Mouse (Mus musculus): ENCODE data around the gene Jhy. TPM values are rescaled to one million over a fixed set of nuclear protein-coding genes. Genes with fewer than 3 reads are reported as not detected.
A peak's percentile ranks its signal among the peaks of the same experiment; 100 is the strongest.

The Jhy gene
- polyA plus RNA-seq (2015; fragmentation: Nextera tagmentation; extraction: Ambion mirVana): 0.18 and 0.20 TPM in 2 replicates

DNA sequence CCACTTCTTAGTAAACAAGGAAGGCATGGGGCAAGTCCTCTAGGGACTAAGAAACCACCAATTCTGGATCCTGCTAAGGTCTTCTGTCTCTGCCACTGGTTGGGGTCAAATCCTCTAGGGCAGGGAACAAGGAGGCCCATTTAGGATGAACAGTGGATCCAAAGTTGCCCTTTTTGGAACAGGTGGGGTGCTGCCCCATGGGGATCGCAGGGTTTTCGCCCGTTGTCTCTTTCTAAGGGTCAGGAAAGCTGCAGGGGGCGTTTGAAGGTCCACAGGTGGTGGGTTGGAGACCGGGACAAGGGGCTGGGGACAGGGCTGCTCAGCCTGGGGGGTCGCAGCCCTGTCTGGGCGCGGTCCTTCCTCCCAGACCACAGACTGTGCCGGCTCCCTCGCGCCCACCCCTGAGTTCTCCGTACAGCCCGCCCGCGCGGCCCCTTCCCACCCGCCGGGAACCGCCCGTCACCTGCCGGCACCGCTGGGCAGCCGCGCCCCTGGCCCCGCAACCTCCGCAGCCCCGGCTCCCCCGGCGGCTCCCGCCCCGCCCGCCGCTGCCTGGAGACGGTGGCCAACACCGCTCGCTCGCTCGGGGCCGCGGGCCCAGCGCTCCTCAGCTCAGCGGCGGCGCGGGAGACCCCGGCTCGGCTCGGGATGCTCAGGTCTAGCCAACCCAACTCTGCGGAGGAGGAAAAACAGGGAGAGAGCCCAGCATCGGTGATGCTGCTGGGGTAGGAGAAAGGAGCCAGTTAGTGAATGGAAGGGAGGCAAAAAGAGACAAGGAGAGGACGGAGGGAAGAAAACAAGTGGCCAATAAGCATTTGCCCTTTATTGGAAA is at the start of gene Jhy:
Jhy (minus strand) TSS at position 533 of the 832 bp plus-strand sequence.
- no peak for DNase-seq (ENCODE audit: low spot score)

- DNase-seq (ENCODE audit: low spot score): no peak
Observed at GRCm38 (mm10) chr9:41012456-41012855, 48.5 kb upstream of the Jhy start.

DNA sequence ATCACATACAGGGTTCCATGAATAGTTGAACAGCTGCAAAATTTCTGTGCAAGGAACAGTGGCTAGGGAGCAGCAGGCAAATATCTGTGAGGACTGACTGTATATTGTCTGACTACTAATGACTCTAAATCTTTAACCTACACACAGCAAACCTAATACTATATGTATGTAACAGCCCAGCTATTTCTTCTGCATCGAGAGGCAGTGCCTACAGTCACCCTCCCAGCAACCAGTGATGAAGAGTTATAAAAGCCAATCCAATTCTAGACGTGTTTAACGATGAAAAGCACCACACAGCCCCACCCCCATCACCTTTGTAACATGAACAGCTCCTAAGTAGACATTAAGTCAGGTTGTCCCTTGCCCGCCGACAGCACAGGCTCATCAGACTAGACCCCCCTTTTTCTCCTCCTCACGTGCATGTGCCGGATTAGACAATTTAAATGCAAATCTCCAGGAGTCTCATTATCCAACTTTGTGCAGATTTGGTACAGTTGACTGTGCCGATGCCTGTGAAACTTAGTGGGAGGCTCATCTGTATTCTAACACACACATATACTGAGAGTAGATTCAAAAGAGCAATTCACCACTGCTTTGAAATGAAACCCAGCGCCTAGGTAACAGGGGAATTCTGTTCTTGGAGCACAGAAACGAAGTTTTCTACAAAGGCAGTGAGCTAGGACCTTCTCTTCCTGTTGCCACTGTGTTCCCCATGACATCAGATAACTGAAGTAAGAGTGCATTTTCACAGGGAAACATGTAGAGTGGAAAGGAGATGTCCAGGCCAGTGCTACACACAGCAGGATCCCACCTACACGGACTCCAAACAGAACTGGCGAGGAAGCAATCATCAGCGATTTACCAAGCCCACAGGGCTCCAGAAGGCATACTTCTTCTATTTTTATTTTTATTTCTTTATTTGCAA is 47.9 kb upstream of the Jhy start:
- no peak for DNase-seq (ENCODE audit: low spot score)

- no peak for DNase-seq (ENCODE audit: low spot score)
Observed at GRCm38 (mm10) chr9:41007785-41008184, 43.9 kb upstream of the Jhy start.

- DNase-seq (ENCODE audit: low spot score): peak; percentile 25
Observed at GRCm38 (mm10) chr9:41004415-41004814, 40.5 kb upstream of the Jhy start, which contains the start of gene Crtam. TSS of gene Crtam (minus strand) at chr9:41004628.

- peak; percentile 9 for DNase-seq (ENCODE audit: low spot score)
Observed at GRCm38 (mm10) chr9:40997116-40997779, 33.3 kb upstream of the Jhy start.

- no peak for DNase-seq (ENCODE audit: low spot score)
Observed at GRCm38 (mm10) chr9:40994075-40994474, 30.2 kb upstream of the Jhy start.

GRCm38 (mm10) chr9:40991511-40991910 is 27.6 kb upstream of the Jhy start:
- DNase-seq (ENCODE audit: low spot score): no peak

- DNase-seq (ENCODE audit: low spot score): peak; percentile 47
Observed at GRCm38 (mm10) chr9:40989940-40990588, 26.1 kb upstream of the Jhy start.

DNA sequence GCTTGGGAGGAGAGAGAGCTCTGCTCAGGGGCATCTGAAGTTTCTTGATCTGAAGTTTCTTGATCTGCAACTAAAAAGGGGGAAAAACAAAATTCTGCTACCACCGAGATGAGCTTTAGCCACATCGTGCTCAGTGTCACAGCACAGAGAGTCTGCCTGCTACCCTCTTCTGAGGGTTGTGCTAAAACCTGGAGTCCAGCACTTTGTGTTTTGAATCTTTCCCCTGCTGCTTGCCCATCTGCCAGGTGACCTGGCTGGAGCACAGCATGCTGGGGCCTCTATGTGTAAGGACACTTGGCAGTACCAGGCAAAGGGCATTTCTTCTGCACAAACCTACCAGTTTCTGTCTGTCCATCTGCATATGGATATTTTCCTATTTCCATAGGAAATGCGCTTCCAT is 20.4 kb upstream of the Jhy start:
- DNase-seq (ENCODE audit: low spot score): no peak

DNA sequence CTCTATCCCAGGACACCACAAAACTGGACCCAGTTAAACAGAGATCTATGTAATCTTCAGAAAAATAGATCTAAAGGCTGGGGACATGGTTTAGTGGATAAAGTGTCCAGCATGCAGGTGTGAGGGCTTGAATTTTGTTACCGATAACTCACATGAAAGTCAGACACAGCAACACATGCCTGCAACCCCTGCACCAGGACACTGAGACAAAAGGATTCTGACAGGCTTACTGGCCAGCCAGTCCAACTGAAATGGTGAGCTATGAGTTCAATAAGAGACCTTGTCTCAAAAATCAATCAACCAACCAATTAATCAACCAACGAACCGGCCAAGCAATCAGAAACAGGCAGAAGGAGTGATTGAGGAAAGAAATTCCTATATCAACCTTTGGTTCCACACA is 19.8 kb upstream of the Jhy start:
- DNase-seq (ENCODE audit: low spot score): no peak

DNA sequence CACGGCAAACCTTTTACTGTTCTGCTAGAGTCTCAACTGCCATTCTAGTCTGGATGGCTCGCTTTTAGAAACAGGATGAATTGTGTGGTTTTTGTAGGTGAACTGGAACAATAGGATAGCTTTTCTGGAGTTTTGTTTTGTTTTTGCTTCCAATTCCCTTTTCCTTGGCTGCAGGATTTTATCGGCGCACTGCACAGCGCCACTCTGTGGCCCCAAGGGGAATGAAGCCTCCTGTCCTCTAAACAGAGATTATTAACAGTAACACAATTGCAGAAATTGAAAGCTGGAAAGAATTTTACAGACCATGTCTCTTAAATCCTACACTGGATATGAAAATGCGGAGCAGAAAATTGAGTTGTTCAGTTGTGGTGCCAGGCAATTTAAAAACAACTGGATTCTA is 18.6 kb upstream of the Jhy start:
- no peak for DNase-seq (ENCODE audit: low spot score)

- no peak for DNase-seq (ENCODE audit: low spot score)
Observed at GRCm38 (mm10) chr9:40974042-40974801, 10.3 kb upstream of the Jhy start.

DNA sequence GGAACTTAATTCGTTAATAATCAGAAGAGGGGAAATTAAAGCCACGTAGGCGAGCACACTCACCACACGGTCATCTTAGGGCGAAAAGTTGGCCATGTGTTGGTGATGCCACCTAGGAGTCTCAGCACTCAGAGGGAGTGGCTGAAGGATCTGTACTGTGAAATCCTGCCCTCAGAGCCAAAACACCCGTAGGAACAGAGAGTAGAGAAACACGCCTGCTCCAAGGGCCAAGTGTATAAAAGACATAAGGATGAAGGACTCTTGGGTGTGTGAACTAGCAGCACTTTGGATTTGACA is 448 bp upstream of the Jhy start:
- DNase-seq (ENCODE audit: low spot score): no peak

- DNase-seq (ENCODE audit: low spot score): no peak
Observed at GRCm38 (mm10) chr9:40961401-40961800, 2.5 kb downstream of the Jhy start.

- no peak for DNase-seq (ENCODE audit: low spot score)
Observed at GRCm38 (mm10) chr9:40949039-40949615, 14.8 kb downstream of the Jhy start.

- DNase-seq (ENCODE audit: low spot score): no peak
Observed at GRCm38 (mm10) chr9:40948473-40948872, 15.4 kb downstream of the Jhy start.

DNA sequence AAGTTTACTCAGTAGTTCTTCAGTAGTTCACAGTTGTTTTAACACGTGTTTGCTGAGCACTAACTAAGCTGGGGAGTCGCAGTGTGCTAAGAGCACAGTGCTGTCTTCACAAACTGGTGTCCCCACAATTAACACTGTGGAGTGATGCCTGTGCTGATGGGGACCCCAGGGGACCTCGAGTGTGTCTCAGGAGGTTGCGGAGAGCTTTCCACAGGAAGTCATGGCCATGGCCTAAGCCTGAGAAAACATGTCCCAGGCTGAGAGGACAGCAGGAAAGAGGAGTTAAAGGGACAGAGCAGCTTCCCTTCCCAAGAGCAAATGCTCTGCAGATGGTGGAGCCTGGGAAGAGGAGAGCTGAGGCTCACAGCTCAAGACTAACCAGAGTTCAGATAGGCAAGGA is 16.8 kb downstream of the Jhy start:
- DNase-seq (ENCODE audit: low spot score): no peak

- no peak for DNase-seq (ENCODE audit: low spot score)
Observed at GRCm38 (mm10) chr9:40937425-40937824, 26.5 kb downstream of the Jhy start.

- no peak for DNase-seq (ENCODE audit: low spot score)
Observed at GRCm38 (mm10) chr9:40933323-40933722, 30.6 kb downstream of the Jhy start.

Data from thymus, postnatal 0 days (tissue).